Mouse (Mus musculus) frontal cortex, postnatal 10 days (tissue): ENCODE results near the gene Slc25a39.
"Not testable (repeated sequence)": the region's sequence is repeated elsewhere in the genome, so short reads cannot be mapped to it uniquely, and the experiment has no call there.

Experiments used
- DNase-seq, 2 experiments: peaks; one replicate each; pipeline ENCODE4 v3.0.0; 2022; ENCODE audit warnings: low spot score in 2 of 2, mixed read lengths in 1 of 2

Gene Slc25a39

DNA sequence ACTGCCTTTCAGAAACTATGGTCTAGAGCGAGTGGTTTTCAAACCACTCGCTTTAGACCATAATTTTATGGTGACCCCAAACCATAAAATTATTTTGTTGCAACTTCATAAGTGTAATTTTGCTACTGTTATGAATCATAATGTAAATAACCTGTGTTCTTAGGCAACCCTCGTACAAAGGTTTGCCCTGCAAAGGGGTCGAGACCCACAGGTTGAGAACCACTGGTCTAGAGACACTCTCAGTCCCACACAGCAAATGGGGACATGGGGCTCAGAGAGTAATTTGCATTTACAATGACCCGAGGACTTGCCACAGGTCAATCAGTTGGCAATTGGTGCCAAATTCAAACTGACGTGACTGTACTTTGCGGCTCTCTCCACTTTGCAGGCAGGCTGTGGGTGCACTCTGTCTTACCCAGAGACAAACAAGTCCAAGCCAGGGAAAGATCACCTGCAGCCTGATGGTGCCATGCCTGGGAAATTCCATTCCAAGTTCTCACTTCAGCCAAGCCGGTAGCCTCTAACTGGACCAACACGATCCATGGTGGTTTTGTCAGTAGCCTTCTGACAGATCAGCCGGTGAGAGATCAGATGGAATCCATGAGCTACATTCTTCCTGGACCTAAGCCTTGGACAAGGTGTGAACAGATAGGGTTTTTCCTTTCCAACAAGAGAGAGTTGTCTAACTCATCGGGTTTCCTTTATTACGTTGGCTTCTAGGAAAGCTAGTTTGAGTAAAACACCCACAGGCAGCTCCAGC lies 35.6 kb downstream of the Slc25a39 start:
- DNase-seq, result no peak

DNA sequence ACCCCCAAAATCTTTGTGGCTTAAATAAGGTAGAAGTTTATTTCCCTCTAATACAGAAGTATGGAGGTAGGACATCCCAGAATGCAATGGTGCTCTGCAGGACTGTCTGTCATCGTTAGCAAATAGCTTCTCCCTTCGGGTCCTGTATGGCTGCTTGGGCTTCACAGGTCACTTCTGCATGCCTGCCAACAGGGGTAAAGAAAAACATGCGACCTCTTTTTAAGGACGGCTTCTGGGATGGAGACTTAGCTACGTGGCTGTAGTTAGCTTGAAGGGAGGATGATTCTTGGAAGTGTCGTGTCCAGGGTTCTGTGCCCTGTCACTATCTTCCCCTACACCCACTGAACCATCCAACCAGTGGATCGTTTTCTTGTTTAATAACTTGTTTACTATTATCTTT lies 37.5 kb downstream of the Slc25a39 start:
- no peak for DNase-seq

DNA sequence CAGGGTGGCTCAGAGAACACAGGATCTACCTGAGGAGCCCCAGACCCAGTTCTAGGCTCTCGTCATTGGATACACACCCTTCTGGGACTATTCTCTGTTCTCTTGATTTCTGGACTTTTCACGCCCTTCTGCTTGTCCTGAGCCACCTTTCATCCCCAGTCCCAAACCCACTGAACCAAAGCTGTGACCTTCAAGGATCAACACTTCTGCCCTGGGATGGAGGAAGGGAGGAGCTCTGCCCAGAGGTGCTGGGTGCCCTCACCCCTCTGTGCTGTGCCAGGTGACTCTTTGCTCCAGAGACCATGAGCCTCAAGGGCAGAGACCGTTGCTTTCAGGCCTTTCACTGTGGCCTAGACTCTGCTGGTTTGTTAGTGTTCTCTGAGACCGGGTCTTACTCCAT lies 38.5 kb downstream of the Slc25a39 start:
- DNase-seq, result no peak

DNA sequence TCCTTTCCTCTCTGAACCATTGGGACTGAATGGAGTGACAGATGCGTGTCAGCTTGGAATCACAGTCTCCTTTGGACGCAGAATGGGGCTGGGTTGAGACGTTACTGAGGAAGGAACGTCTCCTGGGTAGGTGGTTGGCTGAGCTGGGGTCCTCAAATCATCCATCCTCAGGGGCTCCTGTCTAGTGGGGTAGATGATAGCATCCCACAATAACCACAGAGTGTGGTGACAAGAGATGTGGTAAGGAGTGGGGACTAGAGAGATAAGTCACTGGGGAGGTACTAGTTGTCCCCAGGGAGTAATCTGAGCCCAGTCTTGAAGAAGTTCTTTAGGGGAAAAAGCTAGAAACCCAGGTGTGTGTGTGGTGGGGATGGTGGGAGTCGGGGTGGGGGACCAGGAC lies 39.4 kb downstream of the Slc25a39 start:
- no peak for DNase-seq

GRCm38 (mm10) chr11:102367504-102368280 lies 40.1 kb downstream of the Slc25a39 start:
- no peak for DNase-seq

DNA sequence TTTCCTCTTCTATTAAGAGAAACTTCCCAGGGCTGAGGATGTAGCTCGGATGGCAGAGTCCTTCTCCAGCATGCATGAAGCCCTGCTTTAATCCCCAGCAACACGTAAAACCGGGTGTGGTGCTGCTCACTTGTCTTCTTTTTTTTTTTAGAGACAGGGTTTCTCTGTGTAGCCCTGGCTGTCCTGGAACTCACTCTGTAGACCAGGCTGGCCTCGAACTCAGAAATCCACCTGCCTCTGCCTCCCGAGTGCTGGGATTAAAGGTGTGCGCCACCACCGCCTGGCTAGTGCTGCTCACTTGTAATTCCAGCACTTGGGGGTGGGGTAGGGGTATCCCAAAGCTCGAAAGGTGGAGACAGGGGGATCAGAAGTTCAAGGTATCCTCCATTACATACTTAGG lies 41.6 kb downstream of the Slc25a39 start, which contains the start of gene Slc4a1:
TSS of gene Slc4a1 (minus strand) at position 101 of the 400 bp plus-strand sequence.
- DNase-seq, result not testable (repeated sequence)

GRCm38 (mm10) chr11:102365699-102366098 lies 42.0 kb downstream of the Slc25a39 start:
- no peak for DNase-seq

DNA sequence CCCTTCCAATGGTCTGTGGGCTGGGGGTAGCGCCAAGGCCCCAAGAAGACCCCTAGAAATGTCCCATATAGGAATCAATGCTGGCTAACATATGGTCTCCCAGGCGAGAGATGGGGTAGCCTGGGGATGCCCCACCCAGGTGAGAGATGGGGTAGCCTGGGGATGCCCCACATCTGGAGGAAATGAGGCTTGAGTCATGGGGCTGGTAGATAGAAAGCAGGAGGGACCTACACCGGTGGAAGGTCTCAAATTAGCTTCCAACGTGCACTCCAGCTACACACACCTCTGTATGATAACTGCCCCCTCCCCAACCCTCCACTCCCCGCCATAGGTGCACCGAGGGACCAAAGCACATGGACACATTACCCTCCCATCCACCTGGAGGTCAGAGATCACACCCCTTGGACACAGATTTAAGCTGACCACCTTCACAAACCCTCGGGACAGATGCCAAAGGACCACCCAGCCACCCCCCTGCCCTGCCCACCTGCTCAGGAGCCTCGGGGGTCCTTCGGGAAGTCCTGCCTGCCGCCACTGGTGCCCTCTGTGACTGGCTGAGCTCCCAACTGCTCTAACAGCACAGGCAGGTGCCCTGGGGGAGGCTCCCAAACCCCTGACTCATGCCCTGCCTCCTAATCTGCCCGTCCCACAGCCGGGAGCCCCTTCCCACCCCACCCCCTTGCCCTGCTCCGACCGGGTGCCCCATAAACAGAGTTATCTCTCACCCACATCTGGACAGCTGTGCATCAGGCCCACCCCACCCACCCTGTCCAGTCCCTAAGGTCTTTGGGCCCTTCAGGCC lies 43.0 kb downstream of the Slc25a39 start:
- DNase-seq, result no peak

DNA sequence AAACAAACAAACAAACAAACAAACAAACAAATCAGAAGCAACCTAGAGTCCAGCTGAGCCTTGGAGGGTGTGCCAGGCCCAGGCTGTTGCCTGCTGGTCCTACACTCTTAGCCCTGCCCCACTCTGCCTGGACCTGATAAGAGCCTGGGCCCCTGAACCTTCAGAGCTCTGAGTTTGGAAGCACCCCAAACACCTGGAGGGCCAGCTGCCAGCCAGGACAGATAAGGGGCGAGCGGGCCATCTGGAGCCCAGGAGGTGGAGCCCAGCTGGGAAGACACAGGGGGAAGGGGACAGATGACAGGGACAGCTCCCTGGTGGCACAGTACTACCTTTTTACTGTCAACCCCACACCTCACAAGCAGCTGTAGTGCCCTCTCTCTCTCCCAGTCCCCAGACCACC lies 44.1 kb downstream of the Slc25a39 start:
- no peak for DNase-seq

GRCm38 (mm10) chr11:102361776-102362495 lies 45.8 kb downstream of the Slc25a39 start:
- DNase-seq, result no peak

- DNase-seq, result no peak
These were observed 49.4 kb downstream of the Slc25a39 start for GRCm38 (mm10) chr11:102358365-102358764.

GRCm38 (mm10) chr11:102356636-102357350 lies 51.0 kb downstream of the Slc25a39 start:
- DNase-seq, result no peak

GRCm38 (mm10) chr11:102356190-102356589 lies 51.6 kb downstream of the Slc25a39 start:
- DNase-seq, result no peak

- no peak for DNase-seq
These were observed 52.2 kb downstream of the Slc25a39 start for GRCm38 (mm10) chr11:102355501-102355900.

GRCm38 (mm10) chr11:102353021-102353431 lies 54.7 kb downstream of the Slc25a39 start:
- DNase-seq, result no peak
